Mouse (Mus musculus) adrenal gland (tissue): ENCODE data around the gene Afp.

Experiments
- intact Hi-C: fragments of 180-260 bp; cut with DNase I; formaldehyde crosslinking; loops from one replicate; pipeline ENCODE4 v1.15.1; 2025
- long read RNA-seq, 2 experiments: library from polyadenylated mRNA; unstranded; transcript quantifications; one replicate each; pipeline ENCODE4 v2.0.0; 2020; ENCODE audit warnings: borderline replicate concordance in 1 of 2; ENCODE audit not compliant: insufficient replicate concordance in 1 of 2

Gene Afp
- long read RNA-seq, experiment 1 = 0 reads
- long read RNA-seq, experiment 2, partial matches to known transcripts = 1 of 1 reads
- long read RNA-seq, experiment 2, other reads (novel, unspliced or antisense) = 0 of 1 reads

- intact Hi-C loops = no loop called here
These were observed at the start of gene Afp for GRCm38 (mm10) chr5:90490518-90490917. Afp (plus strand) TSS chr5:90490737.

- intact Hi-C loops = no loop called here
These were observed 43.0 kb upstream of the Afp start for GRCm38 (mm10) chr5:90447577-90447976.

GRCm38 (mm10) chr5:90449961-90450360, 40.6 kb upstream of the Afp start:
- intact Hi-C loops = no loop called here

GRCm38 (mm10) chr5:90452711-90453110, 37.8 kb upstream of the Afp start:
- intact Hi-C loops = no loop called here

- intact Hi-C loops = no loop called here
These were observed 33.3 kb upstream of the Afp start for GRCm38 (mm10) chr5:90457241-90457640.

GRCm38 (mm10) chr5:90458727-90459126, 31.8 kb upstream of the Afp start:
- intact Hi-C loops = no loop called here

GRCm38 (mm10) chr5:90460619-90461018, 29.9 kb upstream of the Afp start, which contains the start of gene Alb:
Alb (plus strand) TSS chr5:90460897.
- intact Hi-C loops = no loop called here

GRCm38 (mm10) chr5:90466806-90467205, 23.7 kb upstream of the Afp start:
- intact Hi-C loops = no loop called here

GRCm38 (mm10) chr5:90467245-90467644, 23.3 kb upstream of the Afp start:
- intact Hi-C loops = no loop called here

- intact Hi-C loops = no loop called here
These were observed 19.7 kb upstream of the Afp start for GRCm38 (mm10) chr5:90470836-90471235.

GRCm38 (mm10) chr5:90473902-90474301, 16.6 kb upstream of the Afp start:
- intact Hi-C loops = no loop called here

GRCm38 (mm10) chr5:90474369-90474768, 16.2 kb upstream of the Afp start:
- intact Hi-C loops = no loop called here

- intact Hi-C loops = no loop called here
These were observed 13.8 kb upstream of the Afp start for GRCm38 (mm10) chr5:90476741-90477140.

GRCm38 (mm10) chr5:90477308-90478140, 13.0 kb upstream of the Afp start:
- intact Hi-C loops = no loop called here

- intact Hi-C loops = no loop called here
These were observed 11.7 kb upstream of the Afp start for GRCm38 (mm10) chr5:90478886-90479285.

GRCm38 (mm10) chr5:90485597-90485996, 4.9 kb upstream of the Afp start:
- intact Hi-C loops = no loop called here

GRCm38 (mm10) chr5:90488323-90488722, 2.2 kb upstream of the Afp start:
- intact Hi-C loops = no loop called here

- intact Hi-C loops = no loop called here
These were observed 1.9 kb downstream of the Afp start for GRCm38 (mm10) chr5:90492440-90492839.

- intact Hi-C loops = no loop called here
These were observed 3.8 kb downstream of the Afp start for GRCm38 (mm10) chr5:90494308-90494707.

- intact Hi-C loops = loop anchor here (5.0 kb wide), 1 partner anchor 107 kb away; no protein-coding TSS in a partner anchor
These were observed 9.0 kb downstream of the Afp start for GRCm38 (mm10) chr5:90499509-90499908.

GRCm38 (mm10) chr5:90500714-90501113, 10.2 kb downstream of the Afp start:
- intact Hi-C loops = loop anchor here (5.0 kb wide), 1 partner anchor 298 kb away; no protein-coding TSS in a partner anchor

- intact Hi-C loops = loop anchor here (5.0 kb wide), 1 partner anchor 299 kb away; no protein-coding TSS in a partner anchor
These were observed 11.2 kb downstream of the Afp start for GRCm38 (mm10) chr5:90501752-90502151.

GRCm38 (mm10) chr5:90504742-90505141, 14.2 kb downstream of the Afp start:
- intact Hi-C loops = loop anchor here (5.0 kb wide), 1 partner anchor 302 kb away; no protein-coding TSS in a partner anchor
